Mouse (Mus musculus) forebrain, embryonic 16.5 days (tissue): ENCODE measurements around the gene F7. TPM values are rescaled to one million over a fixed set of nuclear protein-coding genes. Genes with fewer than 3 reads are reported as not detected.

ENCODE experiments used
- ATAC-seq: fragments of 200-750 bp; cut with Nextera tagmentation; 2 replicates; pipeline ENCODE4 v1.8.0; 2017; ENCODE audit warnings: mild to moderate bottlenecking, moderate library complexity
- H3K27ac ChIP-seq: fragments of 300-500 bp; sonication (generic); 2 replicates; pipeline ENCODE4 v1.5.1; 2014; ENCODE audit warnings: low read length, control low read depth
- H3K27me3 ChIP-seq: fragments of 300-500 bp; sonication (generic); replicated peaks from 2 replicates; pipeline ENCODE4 v1.6.1; 2014; ENCODE audit warnings: low read length; ENCODE audit not compliant: control insufficient read depth, insufficient read depth
- H3K36me3 ChIP-seq: fragments of 300-500 bp; sonication (generic); 2 replicates; pipeline ENCODE4 v1.6.1; 2014; ENCODE audit not compliant: control insufficient read depth, insufficient read depth
- H3K4me1 ChIP-seq: fragments of 300-500 bp; sonication (generic); replicated peaks from 2 replicates; pipeline ENCODE4 v1.6.1; 2014; ENCODE audit warnings: low read length; ENCODE audit not compliant: control insufficient read depth, insufficient read depth
- H3K4me2 ChIP-seq: fragments of 300-500 bp; sonication (generic); 2 replicates; pipeline ENCODE4 v1.6.1; 2014; ENCODE audit warnings: mild to moderate bottlenecking, low read length, control low read depth
- H3K4me3 ChIP-seq: fragments of 300-500 bp; sonication (generic); replicated peaks from 2 replicates; pipeline ENCODE4 v1.5.1; 2014; ENCODE audit warnings: mild to moderate bottlenecking, low read length, control low read depth
- H3K9ac ChIP-seq: fragments of 300-500 bp; sonication (generic); replicated peaks from 2 replicates; pipeline ENCODE4 v1.6.1; 2014; ENCODE audit warnings: low read depth, low read length, control low read depth
- H3K9me3 ChIP-seq: fragments of 300-500 bp; sonication (generic); 2 replicates; pipeline ENCODE4 v1.6.1; 2016; ENCODE audit warnings: low read length; ENCODE audit not compliant: control insufficient read depth
- WGBS: fragments of 180-500 bp; shearing (Covaris S2); extraction: QIAGEN DNeasy Blood & Tissue Kit; methylation state at CpG from one replicate; pipeline ENCODE4 v1.1.7; 2014; 5-methylcytosine and 5-hydroxymethylcytosine counted together
- polyA plus RNA-seq: library from polyadenylated mRNA; unstranded; fragments of >200 nt; fragmentation: Nextera tagmentation; extraction: Ambion mirVana; gene quantifications from 2 replicates; pipeline ENCODE4 v1.2.1, GENCODE M21; 2015

Gene F7
- not detected in 2 replicates for polyA plus RNA-seq

GRCm38 (mm10) chr8:13025487-13026224, at the start of gene F7:
Gene F7 (plus strand): TSS chr8:13026034.
- H3K4me1 ChIP-seq: no peaks in the 10 kb centered on the region
- H3K4me2 ChIP-seq: no peak within 1 kb of the TSS
- H3K27me3 ChIP-seq: no peaks in the 10 kb centered on the region
- no peaks in the 10 kb centered on the region for H3K9me3 ChIP-seq
- no peak within 1 kb of the TSS for H3K4me3 ChIP-seq
- no peak within 1 kb of the TSS for H3K27ac ChIP-seq
- no peak within 1 kb of the TSS for H3K9ac ChIP-seq
- WGBS: 73% methylated on average over 10 of the region's 10 CpGs
- H3K36me3 ChIP-seq: peaks cover 1% of the 10 kb centered on the region; the same call in 1 of the 2 replicates
- no peak for ATAC-seq

GRCm38 (mm10) chr8:12976290-12976689, 49.5 kb upstream of the F7 start:
- H3K27ac ChIP-seq: no peak overlapping the region
- no peak overlapping the region for H3K9ac ChIP-seq
- H3K27me3 ChIP-seq: no peaks in the 10 kb centered on the region
- peaks cover 13% of the 10 kb centered on the region for H3K36me3 ChIP-seq
- no peak overlapping the region for H3K4me3 ChIP-seq
- H3K4me2 ChIP-seq: no peak overlapping the region
- no peak for ATAC-seq
- 83% methylated on average over 11 of the region's 11 CpGs for WGBS
- H3K4me1 ChIP-seq: no peaks in the 10 kb centered on the region
- peaks cover under 1% of the 10 kb centered on the region; the same call in 1 of the 2 replicates for H3K9me3 ChIP-seq

- H3K9me3 ChIP-seq: peaks cover 4% of the 10 kb centered on the region; the same call in 1 of the 2 replicates
- no peaks in the 10 kb centered on the region for H3K27me3 ChIP-seq
- no peak for ATAC-seq
- no peak overlapping the region for H3K27ac ChIP-seq
- WGBS: 74% methylated on average over 5 of the region's 5 CpGs
- no peaks in the 10 kb centered on the region for H3K4me1 ChIP-seq
- no peak overlapping the region for H3K4me3 ChIP-seq
- H3K36me3 ChIP-seq: peaks cover 13% of the 10 kb centered on the region
- no peak overlapping the region for H3K4me2 ChIP-seq
- no peak overlapping the region for H3K9ac ChIP-seq
Measured at GRCm38 (mm10) chr8:12976723-12977122, 49.1 kb upstream of the F7 start.

GRCm38 (mm10) chr8:12977325-12977724, 48.5 kb upstream of the F7 start:
- H3K27ac ChIP-seq: no peak overlapping the region
- H3K4me2 ChIP-seq: no peak overlapping the region
- WGBS: 88% methylated on average over 12 of the region's 12 CpGs
- no peaks in the 10 kb centered on the region for H3K27me3 ChIP-seq
- no peaks in the 10 kb centered on the region for H3K4me1 ChIP-seq
- H3K4me3 ChIP-seq: no peak overlapping the region
- peaks cover 4% of the 10 kb centered on the region; the same call in 1 of the 2 replicates for H3K9me3 ChIP-seq
- no peak overlapping the region for H3K9ac ChIP-seq
- no peak for ATAC-seq
- H3K36me3 ChIP-seq: peaks cover 19% of the 10 kb centered on the region

- peaks cover 21% of the 10 kb centered on the region for H3K36me3 ChIP-seq
- H3K4me1 ChIP-seq: no peaks in the 10 kb centered on the region
- no peak overlapping the region for H3K9ac ChIP-seq
- no peak for ATAC-seq
- no peak overlapping the region for H3K4me3 ChIP-seq
- H3K9me3 ChIP-seq: peaks cover 4% of the 10 kb centered on the region; the same call in 1 of the 2 replicates
- no peak overlapping the region for H3K4me2 ChIP-seq
- 65% methylated on average over 2 of the region's 2 CpGs for WGBS
- H3K27me3 ChIP-seq: no peaks in the 10 kb centered on the region
- no peak overlapping the region for H3K27ac ChIP-seq
Measured at GRCm38 (mm10) chr8:12978308-12978707, 47.5 kb upstream of the F7 start.

DNA sequence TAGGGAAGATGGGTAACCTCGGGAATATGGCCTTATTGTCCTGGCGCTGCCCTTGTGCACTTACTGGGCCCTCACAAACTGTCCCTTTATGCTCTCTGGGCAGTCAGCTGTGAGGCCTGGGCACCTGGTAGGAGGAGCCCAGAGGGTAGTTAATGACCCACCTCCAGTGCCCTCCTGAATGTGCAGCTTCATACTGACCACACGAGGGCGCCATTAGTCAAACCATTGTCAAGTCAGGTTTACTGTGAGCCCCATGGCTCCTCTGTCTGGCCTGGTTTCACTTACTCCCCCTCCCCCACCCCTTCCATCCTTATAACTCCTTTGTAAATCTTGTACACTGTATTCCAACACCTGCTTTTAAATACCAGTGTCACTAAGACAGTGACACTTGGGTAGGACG, 47.1 kb upstream of the F7 start:
- ATAC-seq: peak; percentile 34
- Histone ChIP-seq H3K9me3 (peaks cover 4% of the 10 kb centered on the region; the same call in 1 of the 2 replicates), H3K4me1 (no peaks in the 10 kb centered on the region), H3K27ac (no peak overlapping the region), H3K4me2 (no peak overlapping the region), H3K27me3 (no peaks in the 10 kb centered on the region), H3K4me3 (no peak overlapping the region), H3K36me3 (peaks cover 18% of the 10 kb centered on the region), H3K9ac (no peak overlapping the region)
- 33% methylated on average over 5 of the region's 5 CpGs for WGBS

GRCm38 (mm10) chr8:12983681-12984467, 42.0 kb upstream of the F7 start:
- H3K27me3 ChIP-seq: no peaks in the 10 kb centered on the region
- WGBS: 80% methylated on average over 18 of the region's 18 CpGs
- H3K4me2 ChIP-seq: no peak overlapping the region
- peak overlapping the region; percentile 33; the same call in 1 of the 2 replicates for H3K27ac ChIP-seq
- no peak overlapping the region for H3K4me3 ChIP-seq
- peaks cover 4% of the 10 kb centered on the region; the same call in 1 of the 2 replicates for H3K9me3 ChIP-seq
- peaks cover 14% of the 10 kb centered on the region for H3K36me3 ChIP-seq
- H3K4me1 ChIP-seq: no peaks in the 10 kb centered on the region
- H3K9ac ChIP-seq: no peak overlapping the region
- ATAC-seq: peak; percentile 74

- Histone ChIP-seq H3K4me1 (no peaks in the 10 kb centered on the region), H3K27ac (no peak overlapping the region), H3K4me3 (no peak overlapping the region), H3K4me2 (no peak overlapping the region), H3K27me3 (no peaks in the 10 kb centered on the region), H3K36me3 (peaks cover 11% of the 10 kb centered on the region), H3K9me3 (peaks cover 4% of the 10 kb centered on the region; the same call in 1 of the 2 replicates), H3K9ac (no peak overlapping the region)
- ATAC-seq: no peak
- WGBS: 94% methylated on average over 17 of the region's 17 CpGs
Measured at GRCm38 (mm10) chr8:12984601-12985243, 41.1 kb upstream of the F7 start.

DNA sequence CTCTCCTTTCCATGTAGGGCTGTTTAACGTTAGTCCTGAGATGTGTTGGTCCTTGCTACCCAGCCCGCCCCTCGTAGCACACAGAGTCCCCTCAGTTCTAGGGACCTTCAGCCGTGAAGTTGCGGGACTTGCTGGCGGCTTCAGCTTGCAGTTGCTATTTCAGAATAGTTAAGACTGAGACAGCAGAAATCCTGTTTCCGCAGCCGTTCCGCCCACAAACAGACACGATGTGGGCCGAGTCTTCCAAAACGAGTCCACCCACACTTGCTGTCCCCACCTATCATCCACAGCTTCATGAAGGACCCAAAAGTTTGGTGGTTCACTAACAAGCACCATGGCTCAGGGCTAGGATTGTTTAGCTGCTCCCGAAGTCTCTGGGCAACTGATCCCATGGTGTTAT, 40.6 kb upstream of the F7 start:
- Histone ChIP-seq H3K27ac (no peak overlapping the region), H3K4me3 (no peak overlapping the region), H3K4me2 (no peak overlapping the region), H3K9ac (no peak overlapping the region), H3K27me3 (no peaks in the 10 kb centered on the region), H3K36me3 (peaks cover 11% of the 10 kb centered on the region), H3K9me3 (peaks cover 4% of the 10 kb centered on the region; the same call in 1 of the 2 replicates), H3K4me1 (no peaks in the 10 kb centered on the region)
- ATAC-seq: no peak
- WGBS: 94% methylated on average over 13 of the region's 13 CpGs
